Mouse (Mus musculus) heart, embryonic 14.5 days (tissue): ENCODE measurements around the gene Hspa1l. TPM values are rescaled to one million over a fixed set of nuclear protein-coding genes. Genes with fewer than 3 reads are reported as not detected.

Source experiments
- ATAC-seq: fragments of 200-750 bp; cut with Nextera tagmentation; 2 replicates; pipeline ENCODE4 v1.8.0; 2017; ENCODE audit warnings: low read depth, moderate TSS enrichment; ENCODE audit not compliant: insufficient number of reproducible peaks, insufficient read depth, low FRiP score
- H3K27ac ChIP-seq, 2 experiments: fragments of 200-500 bp in 1 of 2; fragments of 300-500 bp in 1 of 2; sonication (generic) in 1 of 2; replicated peaks in 1 of 2; 2 replicates each; pipeline ENCODE4 v1.5.1; 2012 to 2014; ENCODE audit warnings: low read depth in 2 of 2, low read length in 2 of 2, control low read depth in 1 of 2, mild to moderate bottlenecking in 1 of 2, mixed read lengths in 1 of 2; ENCODE audit not compliant: control insufficient read depth in 1 of 2, insufficient read depth in 1 of 2
- H3K27me3 ChIP-seq: fragments of 300-500 bp; sonication (generic); 2 replicates; pipeline ENCODE4 v1.6.1; 2014; ENCODE audit warnings: mild to moderate bottlenecking, low read length, control low read depth; ENCODE audit not compliant: control insufficient read depth, insufficient read depth
- H3K36me3 ChIP-seq: fragments of 300-500 bp; sonication (generic); 2 replicates; pipeline ENCODE4 v1.6.1; 2014; ENCODE audit warnings: mild to moderate bottlenecking, control low read depth, low read length, mixed read lengths; ENCODE audit not compliant: control insufficient read depth, insufficient read depth
- H3K4me1 ChIP-seq, 2 experiments: fragments of 200-500 bp in 1 of 2; fragments of 300-500 bp in 1 of 2; sonication (generic) in 1 of 2; 2 replicates each; pipeline ENCODE4 v1.6.1; 2012 to 2014; ENCODE audit warnings: low read length in 2 of 2, control low read depth in 1 of 2, mixed read lengths in 1 of 2; ENCODE audit not compliant: control insufficient read depth in 2 of 2, insufficient read depth in 2 of 2
- H3K4me2 ChIP-seq: fragments of 300-500 bp; sonication (generic); 2 replicates; pipeline ENCODE4 v1.6.1; 2014; ENCODE audit warnings: mild to moderate bottlenecking, low read length
- H3K4me3 ChIP-seq, 2 experiments: fragments of 200-500 bp in 1 of 2; fragments of 300-500 bp in 1 of 2; sonication (generic) in 1 of 2; 2 replicates each; pipeline ENCODE4 v1.5.1; 2012 to 2014; ENCODE audit warnings: low read length in 2 of 2, mild to moderate bottlenecking in 2 of 2, control low read depth in 1 of 2, low read depth in 1 of 2, moderate library complexity in 1 of 2; ENCODE audit not compliant: control insufficient read depth in 1 of 2, insufficient read depth in 1 of 2
- H3K9ac ChIP-seq: fragments of 300-500 bp; sonication (generic); 2 replicates; pipeline ENCODE4 v1.6.1; 2014; ENCODE audit warnings: mild to moderate bottlenecking, low read length
- H3K9me3 ChIP-seq: fragments of 300-500 bp; sonication (generic); 2 replicates; pipeline ENCODE4 v1.6.1; 2016; ENCODE audit warnings: low read length, control low read depth; ENCODE audit not compliant: control insufficient read depth
- WGBS: fragments of 180-500 bp; shearing (Covaris S2); extraction: QIAGEN DNeasy Blood & Tissue Kit; methylation state at CpG from one replicate; pipeline ENCODE4 v1.1.7; 2014; 5-methylcytosine and 5-hydroxymethylcytosine counted together
- polyA plus RNA-seq: library from polyadenylated mRNA; unstranded; fragments of >200 nt; fragmentation: Nextera tagmentation; extraction: Ambion mirVana; gene quantifications from 2 replicates; pipeline ENCODE4 v1.2.1, GENCODE M21; 2014

Gene Hspa1l
- polyA plus RNA-seq, 1 experiment from 2014 or later: 2.7 TPM

GRCm38 (mm10) chr17:35011440-35011839, 38.9 kb downstream of the Hspa1l start:
- Histone ChIP-seq H3K4me2 (no peak overlapping the region), H3K36me3 (peaks cover 94% of the 10 kb centered on the region), H3K9me3 (no peaks in the 10 kb centered on the region), H3K9ac (no peak overlapping the region), H3K27ac (no peak overlapping the region), H3K27me3 (no peaks in the 10 kb centered on the region), H3K4me3 (no peak overlapping the region), H3K4me1 (peaks cover 5 to 6% of the 10 kb centered on the region in 2 experiments)
- WGBS: 85% methylated on average over 8 of the region's 8 CpGs
- no peak for ATAC-seq

DNA sequence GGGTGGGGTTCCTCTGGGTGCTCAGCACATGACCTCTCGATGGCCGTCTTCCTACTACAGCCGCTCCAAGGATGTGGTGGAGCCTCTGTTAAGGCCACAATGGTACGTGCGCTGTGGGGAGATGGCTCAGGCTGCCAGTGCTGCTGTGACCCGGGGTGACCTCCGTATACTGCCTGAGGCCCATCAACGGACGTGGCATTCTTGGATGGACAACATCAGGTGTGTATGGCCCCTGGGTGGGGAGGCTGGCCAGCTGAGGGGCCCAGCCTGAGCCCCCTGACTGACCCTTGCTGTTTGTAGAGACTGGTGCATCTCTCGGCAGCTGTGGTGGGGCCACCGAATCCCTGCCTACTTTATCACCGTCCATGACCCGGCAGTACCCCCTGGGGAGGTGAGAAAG, 39.9 kb downstream of the Hspa1l start:
- no peak for ATAC-seq
- no peak overlapping the region for H3K27ac ChIP-seq
- H3K9me3 ChIP-seq: no peaks in the 10 kb centered on the region
- no peaks in the 10 kb centered on the region for H3K27me3 ChIP-seq
- peaks cover 8 to 10% of the 10 kb centered on the region in 2 experiments for H3K4me1 ChIP-seq
- no peak overlapping the region for H3K4me2 ChIP-seq
- no peak overlapping the region for H3K4me3 ChIP-seq
- peaks cover 86% of the 10 kb centered on the region for H3K36me3 ChIP-seq
- no peak overlapping the region for H3K9ac ChIP-seq
- WGBS: 80% methylated on average over 13 of the region's 13 CpGs

- Histone ChIP-seq H3K27ac (no peak overlapping the region), H3K4me1 (peaks cover 8 to 10% of the 10 kb centered on the region in 2 experiments), H3K27me3 (no peaks in the 10 kb centered on the region), H3K9ac (no peak overlapping the region), H3K36me3 (peaks cover 79% of the 10 kb centered on the region), H3K4me2 (no peak overlapping the region), H3K9me3 (no peaks in the 10 kb centered on the region), H3K4me3 (no peak overlapping the region)
- 80% methylated on average over 6 of the region's 6 CpGs for WGBS
- no peak for ATAC-seq
Observed at GRCm38 (mm10) chr17:35013221-35013620, 40.7 kb downstream of the Hspa1l start.

- WGBS: 91% methylated on average over 16 of the region's 16 CpGs
- H3K9ac ChIP-seq: no peak overlapping the region
- no peak overlapping the region for H3K4me2 ChIP-seq
- H3K27me3 ChIP-seq: no peaks in the 10 kb centered on the region
- peaks cover 58% of the 10 kb centered on the region for H3K36me3 ChIP-seq
- H3K27ac ChIP-seq: no peak overlapping the region
- ATAC-seq: no peak
- H3K4me1 ChIP-seq: peaks cover 8 to 10% of the 10 kb centered on the region in 2 experiments
- no peaks in the 10 kb centered on the region for H3K9me3 ChIP-seq
- no peak overlapping the region for H3K4me3 ChIP-seq
Observed at GRCm38 (mm10) chr17:35015296-35015695, 42.8 kb downstream of the Hspa1l start.

DNA sequence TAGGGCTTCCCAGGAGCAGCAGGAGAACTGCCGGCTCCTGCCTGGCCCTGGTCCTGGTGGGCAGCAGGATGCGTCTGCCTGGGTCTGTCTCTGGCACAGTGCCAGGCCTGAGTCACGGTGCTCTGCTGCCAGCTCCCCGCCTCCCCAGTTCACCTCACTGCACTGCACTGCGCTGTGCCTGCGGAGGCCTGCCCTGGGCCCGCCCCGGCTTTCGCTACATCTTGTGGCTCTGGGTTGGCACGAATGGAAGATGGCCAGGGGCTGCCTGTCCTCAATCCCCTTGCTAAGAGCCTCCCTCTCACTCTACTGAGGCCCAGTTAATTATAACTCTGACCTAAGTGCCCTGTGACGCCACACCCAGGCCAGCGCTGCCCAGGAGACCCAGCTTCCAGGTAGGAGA, 43.9 kb downstream of the Hspa1l start, which contains the start of gene Vwa7:
Gene Vwa7, plus strand, starts transcription at position 204 of the 400 bp plus-strand sequence.
- no peaks in the 10 kb centered on the region for H3K27me3 ChIP-seq
- peaks cover 47% of the 10 kb centered on the region for H3K36me3 ChIP-seq
- peaks cover 10 to 12% of the 10 kb centered on the region in 2 experiments for H3K4me1 ChIP-seq
- no peaks in the 10 kb centered on the region for H3K9me3 ChIP-seq
- ATAC-seq: peak; percentile 54
- no peak within 1 kb of the TSS; the same call in 1 of the 2 replicates for H3K4me2 ChIP-seq
- no peak within 1 kb of the TSS for H3K4me3 ChIP-seq
- 23% methylated on average over 12 of the region's 12 CpGs for WGBS
- 0 out of 4 replicates have a peak within 1 kb of the TSS, but pooled peaks of 1 of the 2 experiments have one; percentile 10 for H3K27ac ChIP-seq
- peak within 1 kb of the TSS; percentile 53 for H3K9ac ChIP-seq

DNA sequence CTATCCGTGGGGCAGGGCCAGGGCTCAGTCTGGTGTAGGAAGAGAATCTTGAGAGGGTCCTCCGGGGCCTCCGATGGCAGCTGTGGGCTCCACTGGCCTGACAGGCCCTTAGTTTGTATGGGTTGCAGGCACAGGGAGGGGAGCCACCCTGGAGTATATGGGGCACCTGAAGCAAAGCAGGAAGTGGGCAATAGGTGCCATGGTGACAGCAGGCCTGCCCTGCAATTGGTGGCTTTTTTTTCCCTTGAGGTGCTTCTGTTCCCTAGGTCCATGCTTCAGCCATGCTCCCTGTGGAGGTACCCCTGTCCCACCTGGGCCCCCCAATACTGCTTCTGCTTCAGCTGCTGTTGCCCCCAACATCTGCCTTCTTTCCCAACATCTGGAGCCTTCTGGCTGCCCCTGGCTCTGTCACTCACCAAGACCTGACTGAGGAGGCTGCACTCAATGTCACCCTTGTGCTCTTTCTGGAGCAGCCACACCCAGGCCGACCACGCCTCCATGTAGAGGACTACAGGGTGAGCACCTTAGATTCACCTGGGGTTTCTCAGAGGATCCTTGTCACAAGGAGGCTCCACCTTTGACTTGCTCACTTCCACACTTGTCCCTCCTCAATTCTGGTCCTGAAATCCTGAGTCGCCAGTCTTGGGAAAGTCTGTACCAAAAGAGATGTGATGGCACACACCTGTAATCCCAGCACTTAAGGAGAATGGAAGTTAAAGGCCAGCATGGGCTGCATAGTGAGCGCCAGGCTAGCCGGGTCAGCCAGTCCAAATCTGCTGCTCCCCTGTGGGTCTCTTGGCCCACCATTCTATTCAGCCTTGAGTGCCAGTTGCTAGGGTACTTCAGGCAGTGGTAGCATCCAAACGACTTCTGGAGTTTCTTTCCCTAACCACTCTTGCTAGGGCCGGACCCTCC, 44.5 kb downstream of the Hspa1l start:
- peak overlapping the region; percentile 53 for H3K9ac ChIP-seq
- no peak overlapping the region for H3K4me3 ChIP-seq
- peaks cover 15 to 18% of the 10 kb centered on the region in 2 experiments for H3K4me1 ChIP-seq
- no peak for ATAC-seq
- no peaks in the 10 kb centered on the region for H3K9me3 ChIP-seq
- H3K36me3 ChIP-seq: peaks cover 40% of the 10 kb centered on the region
- H3K4me2 ChIP-seq: no peak overlapping the region
- 0 out of 4 replicates have a peak overlapping the region, but pooled peaks of 1 of the 2 experiments have one; percentile 10 for H3K27ac ChIP-seq
- no peaks in the 10 kb centered on the region for H3K27me3 ChIP-seq
- WGBS: 75% methylated on average over 10 of the region's 10 CpGs

DNA sequence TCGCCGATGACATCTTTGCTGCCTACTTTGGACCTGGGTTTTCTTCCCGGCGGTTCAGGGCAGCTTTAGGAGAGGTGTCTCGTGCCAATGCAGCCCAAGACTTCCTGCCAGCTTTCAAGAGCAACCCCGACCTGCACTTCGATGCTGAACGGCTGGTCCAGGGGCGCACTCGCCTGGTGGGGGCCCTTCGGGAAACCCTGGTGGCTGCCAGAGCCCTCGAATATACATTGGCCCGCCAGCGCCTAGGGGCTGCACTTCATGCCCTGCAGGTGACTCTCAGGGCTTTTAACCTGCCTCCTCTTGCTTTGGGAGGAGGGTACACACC, 45.2 kb downstream of the Hspa1l start:
- no peaks in the 10 kb centered on the region for H3K9me3 ChIP-seq
- H3K36me3 ChIP-seq: peaks cover 34% of the 10 kb centered on the region
- H3K27ac ChIP-seq: no peak overlapping the region
- no peaks in the 10 kb centered on the region for H3K27me3 ChIP-seq
- H3K4me3 ChIP-seq: no peak overlapping the region
- ATAC-seq: no peak
- 65% methylated on average over 14 of the region's 14 CpGs for WGBS
- peaks cover 17 to 20% of the 10 kb centered on the region in 2 experiments for H3K4me1 ChIP-seq
- no peak overlapping the region for H3K4me2 ChIP-seq
- no peak overlapping the region for H3K9ac ChIP-seq
